Mouse (Mus musculus) urinary bladder, postnatal 25 days (tissue): ENCODE data around the gene Tbc1d17.
A peak's percentile ranks its signal among the peaks of the same experiment; 100 is the strongest.
"Not testable (repeated sequence)": the region's sequence is repeated elsewhere in the genome, so short reads cannot be mapped to it uniquely, and the experiment has no call there.

Experiments
- DNase-seq: peaks from one replicate; pipeline ENCODE4 v3.0.0; 2022; ENCODE audit warnings: low spot score

The Tbc1d17 gene

DNA sequence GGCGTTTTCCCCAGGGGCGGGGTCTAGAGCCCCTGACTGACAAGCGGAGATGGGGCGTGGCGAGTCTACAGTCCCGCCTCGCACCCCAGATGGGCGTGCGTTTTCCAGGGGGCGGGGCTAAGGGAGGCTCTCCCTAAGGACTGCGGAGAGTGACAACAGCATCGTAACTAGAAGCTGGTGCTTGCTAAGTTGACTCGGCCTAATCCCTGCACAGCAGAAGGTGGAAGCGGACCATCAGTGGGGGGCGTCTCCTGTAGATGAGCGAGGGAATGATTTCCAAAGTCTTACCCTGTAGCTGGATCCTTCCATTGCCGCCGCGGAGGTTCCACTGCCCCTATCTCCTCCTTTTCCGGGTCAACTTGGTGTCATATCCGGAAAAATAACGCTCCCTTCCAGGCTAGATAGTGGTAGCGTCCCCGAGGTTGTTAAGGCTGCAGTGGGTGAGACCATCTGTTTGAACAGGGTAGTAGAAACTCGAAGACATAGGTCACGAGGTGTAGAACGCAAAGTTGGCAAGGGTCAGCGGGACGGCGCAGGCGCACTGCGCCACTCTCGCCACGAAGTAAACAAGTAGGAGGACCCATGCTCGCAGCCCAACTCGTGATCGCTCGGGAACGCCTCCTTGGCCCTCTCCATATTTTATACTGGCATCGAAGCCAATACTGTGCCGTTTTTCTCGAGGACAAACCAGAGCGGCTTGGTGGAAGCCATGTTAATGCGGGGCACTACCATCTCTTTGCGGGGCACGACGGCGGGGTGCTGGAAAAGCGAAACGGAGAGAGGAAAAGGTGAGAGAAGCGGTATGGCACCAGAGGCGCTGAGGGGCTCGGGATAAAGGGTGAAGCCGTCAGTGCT is at the start of gene Tbc1d17, which contains the start of gene Akt1s1:
TSS of gene Tbc1d17 (minus strand) at position 519 of the 855 bp plus-strand sequence.
TSS of gene Akt1s1 (plus strand) at position 431 of the 855 bp plus-strand sequence.
- DNase-seq = peak; percentile 96

DNA sequence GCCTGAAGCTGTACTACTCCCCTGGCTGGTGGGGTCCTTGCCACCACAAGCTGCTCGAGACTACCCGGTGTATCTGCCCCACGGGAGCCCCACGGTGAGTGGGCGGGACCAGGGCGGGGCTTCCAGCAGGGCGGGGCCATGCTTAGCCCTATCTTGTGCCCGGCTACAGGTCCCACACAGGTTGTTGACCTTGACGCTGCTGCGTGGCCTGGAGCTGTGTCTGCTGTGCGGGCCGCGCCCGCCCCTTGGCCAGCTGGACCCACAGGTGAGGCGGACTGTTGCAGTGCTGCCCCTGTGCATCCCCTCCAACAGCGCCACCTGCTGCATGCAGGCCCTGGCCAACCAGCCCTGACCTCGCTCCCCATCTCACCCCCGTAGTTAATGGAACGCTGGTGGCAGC is 49.7 kb upstream of the Tbc1d17 start:
- no peak for DNase-seq

DNA sequence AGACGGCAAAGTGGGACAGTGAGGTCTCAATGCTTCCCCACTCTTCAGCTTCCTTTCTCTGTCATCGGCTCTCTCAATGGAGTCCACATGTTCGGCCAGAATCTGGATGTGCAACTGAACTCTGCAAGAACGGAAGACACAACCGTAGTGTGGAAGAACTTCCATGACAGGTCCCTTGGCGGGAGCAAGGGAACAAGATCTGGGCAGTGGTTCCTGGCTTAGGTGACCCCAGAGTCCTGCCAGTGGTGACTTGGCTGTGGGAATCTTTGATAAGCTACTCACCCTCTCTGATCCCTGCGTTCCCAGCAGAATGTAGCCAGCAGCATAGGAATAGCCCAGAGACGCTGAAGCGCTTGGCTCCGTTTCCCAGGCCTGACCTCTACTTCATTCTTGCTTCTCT is 47.6 kb upstream of the Tbc1d17 start:
- no peak for DNase-seq

DNA sequence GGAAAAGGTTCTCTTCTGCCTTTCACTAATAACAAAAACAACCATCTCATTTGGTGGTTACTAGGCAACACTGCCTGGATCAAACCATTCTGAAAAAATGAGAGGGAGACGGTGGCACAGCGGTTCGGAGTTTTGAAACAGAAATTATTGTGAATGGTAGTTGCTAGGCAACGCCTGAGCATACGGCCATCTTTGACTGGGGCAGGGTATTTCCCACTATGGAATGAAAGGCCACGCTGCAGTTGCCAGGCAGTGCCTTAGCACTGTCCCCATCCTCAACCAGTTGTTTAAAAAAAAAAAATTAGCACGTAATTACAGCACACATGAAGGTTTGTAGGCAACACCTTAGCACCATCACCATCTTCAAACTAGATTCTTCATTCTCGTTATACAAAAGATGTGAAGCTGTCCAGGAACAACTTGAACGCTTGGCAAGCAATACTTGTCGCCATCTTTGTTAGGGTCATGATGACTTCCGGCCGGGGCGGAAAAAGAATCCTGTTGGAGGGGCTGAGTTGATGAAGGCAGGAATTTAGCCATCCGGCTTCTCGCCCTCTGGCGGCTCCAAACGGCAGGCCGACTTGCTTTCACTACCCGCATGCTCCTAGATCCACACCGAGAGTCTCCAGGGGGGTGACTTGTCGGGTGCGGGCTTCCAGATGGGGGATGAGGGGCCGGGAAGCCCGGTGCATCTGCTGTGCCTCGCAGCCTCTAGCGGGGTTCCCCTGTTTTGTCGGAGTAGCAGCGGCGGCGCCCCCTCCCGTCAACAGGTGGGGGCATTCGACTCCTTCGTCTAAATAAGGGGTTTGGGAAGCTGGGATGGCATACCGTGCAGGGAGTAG is 46.9 kb upstream of the Tbc1d17 start, which contains the start of gene Fuz:
TSS of gene Fuz (plus strand) at position 487 of the 842 bp plus-strand sequence.
- DNase-seq = peak; percentile 78

DNA sequence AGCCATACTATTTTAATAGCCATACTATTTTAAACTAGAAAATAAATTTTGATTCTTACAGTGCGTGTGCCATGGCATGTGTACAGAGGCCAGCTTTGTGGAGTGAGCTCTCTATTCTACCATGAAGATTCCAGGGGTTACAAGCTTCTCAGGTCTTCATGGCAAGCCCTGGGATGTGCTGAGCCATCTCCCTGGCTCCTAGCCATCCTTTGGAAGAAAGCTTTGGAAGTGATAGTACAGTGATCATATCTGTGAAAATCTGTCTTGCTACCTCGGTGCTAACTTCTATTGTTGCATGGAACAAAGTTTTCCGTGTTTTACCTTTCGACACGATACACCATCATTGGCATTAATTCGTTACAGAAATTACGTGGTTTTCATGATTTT is 46.3 kb upstream of the Tbc1d17 start:
- DNase-seq = no peak

DNA sequence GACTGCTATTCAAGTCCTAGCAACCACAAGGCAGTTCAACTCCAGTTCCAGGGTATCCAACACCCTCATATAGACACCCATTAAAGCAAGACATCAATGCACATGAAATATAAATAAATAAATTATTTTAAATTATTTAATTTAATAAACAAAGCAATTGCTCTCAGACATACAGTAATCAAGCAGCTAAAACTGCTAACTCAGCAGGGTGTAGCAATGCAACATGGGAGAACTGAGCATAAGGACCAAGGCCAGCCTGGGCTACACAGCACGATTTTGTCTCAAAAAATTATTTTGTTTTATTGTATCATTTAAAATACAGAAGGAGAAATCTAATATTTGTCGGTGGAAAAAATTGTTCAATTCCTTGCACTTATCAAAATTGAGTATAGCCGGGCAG is 45.3 kb upstream of the Tbc1d17 start:
- DNase-seq = no peak

DNA sequence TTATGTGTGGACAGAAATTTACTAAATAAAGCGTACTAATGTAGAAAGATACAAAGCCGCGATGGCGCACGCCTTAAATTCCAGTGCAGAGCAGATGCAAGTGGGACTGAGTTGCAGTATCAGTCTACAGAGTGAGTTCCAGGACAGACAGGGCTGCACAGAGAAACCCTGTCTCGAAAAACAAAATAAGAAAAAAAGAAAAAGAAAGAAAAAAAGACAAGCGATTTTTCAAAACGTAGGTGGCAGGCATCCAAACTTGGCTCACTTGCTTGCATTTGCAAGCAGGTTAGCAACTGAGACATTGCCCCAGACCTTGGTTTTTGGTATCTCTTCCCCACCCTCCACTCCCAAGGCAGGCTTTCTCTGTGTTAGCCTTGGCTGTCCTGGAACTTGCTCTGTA is 44.3 kb upstream of the Tbc1d17 start:
- DNase-seq = no peak

DNA sequence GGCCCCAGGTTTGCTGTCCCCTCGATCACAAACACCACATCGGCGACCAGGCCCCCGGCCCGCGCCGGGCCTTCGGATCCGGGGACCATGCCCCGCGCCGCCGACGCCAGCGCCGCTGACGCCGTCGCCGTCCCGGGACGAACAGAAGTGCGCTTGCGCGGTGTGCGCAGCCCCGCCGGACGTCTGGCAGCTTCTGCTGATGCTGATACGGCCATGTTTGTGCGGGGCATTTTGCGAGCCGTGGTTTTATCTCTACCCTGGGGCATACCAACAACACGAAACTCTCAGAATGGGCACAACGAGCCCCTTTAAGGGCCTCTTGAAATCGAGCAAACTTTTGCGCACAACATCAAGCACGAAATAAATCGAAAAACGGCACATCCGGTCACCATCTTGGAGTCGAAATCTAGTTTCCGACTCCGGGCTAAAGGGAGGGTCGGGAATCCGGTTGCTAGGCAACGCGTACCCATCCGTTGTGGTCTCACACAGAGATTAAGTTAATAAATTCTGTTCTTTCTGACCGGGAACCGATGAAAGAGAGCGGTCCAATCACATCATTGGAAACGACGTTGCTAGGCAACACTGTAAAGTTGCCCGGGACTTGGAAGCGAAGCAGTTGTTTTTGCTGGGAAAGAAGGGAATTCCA is 43.5 kb upstream of the Tbc1d17 start, which contains the start of gene Med25:
TSS of gene Med25 (minus strand) at position 437 of the 646 bp plus-strand sequence.
- DNase-seq = peak; percentile 81

DNA sequence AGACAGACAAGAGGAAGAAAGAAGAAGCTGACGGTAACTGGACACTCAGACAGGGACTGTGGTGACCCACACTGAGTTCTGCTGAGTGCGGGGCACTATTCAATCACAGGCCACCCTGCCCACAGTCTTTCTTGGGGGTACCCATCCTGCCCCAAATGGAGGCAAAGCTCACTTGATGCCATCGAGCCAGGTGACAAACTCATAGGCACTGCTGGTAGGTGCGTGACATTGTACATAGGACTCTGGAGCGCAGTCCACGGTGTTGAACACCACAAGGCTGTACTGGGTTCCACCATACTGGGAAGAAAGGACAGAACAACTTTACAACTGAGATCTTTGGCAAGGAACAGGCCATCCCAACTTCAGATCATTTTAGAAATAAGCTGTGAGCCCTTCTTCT is 42.7 kb upstream of the Tbc1d17 start:
- DNase-seq = no peak

DNA sequence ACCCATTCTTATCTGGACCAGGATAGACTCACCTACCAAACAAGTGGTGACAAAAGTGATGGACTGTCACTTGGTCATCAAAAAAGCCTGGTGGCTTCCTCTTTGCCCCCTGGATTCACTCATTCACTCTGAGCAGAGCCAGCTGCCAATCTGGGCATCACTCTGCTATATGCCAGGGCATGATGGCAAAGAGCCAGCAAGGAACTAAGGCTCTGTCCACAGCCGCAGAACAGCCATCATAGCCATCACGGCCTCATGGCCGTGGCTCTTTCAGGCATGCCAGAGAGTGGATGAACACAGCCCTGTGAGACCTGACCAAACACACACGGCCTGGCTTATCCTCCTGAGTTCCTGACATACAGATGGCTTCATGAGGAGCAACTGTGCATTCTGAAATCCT is 41.9 kb upstream of the Tbc1d17 start:
- DNase-seq = no peak

DNA sequence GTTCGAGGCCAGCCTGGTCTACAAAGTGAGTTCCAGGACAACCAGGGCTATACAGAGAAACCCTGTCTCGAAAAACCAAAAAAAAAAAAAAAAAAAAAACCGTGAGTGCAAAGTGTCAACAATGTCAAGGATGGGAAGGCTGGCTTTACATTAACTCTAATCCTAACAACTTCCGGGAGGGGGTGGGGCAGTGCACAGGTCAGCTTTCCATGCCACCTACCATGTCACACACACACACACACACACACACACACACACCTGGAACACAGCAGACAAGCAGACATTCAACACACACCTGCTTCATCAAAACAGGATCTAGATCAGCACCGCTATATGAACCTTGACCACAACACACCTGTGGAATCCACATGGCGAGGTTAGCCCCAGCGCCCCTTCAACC is 41.3 kb upstream of the Tbc1d17 start:
- DNase-seq = no peak

DNA sequence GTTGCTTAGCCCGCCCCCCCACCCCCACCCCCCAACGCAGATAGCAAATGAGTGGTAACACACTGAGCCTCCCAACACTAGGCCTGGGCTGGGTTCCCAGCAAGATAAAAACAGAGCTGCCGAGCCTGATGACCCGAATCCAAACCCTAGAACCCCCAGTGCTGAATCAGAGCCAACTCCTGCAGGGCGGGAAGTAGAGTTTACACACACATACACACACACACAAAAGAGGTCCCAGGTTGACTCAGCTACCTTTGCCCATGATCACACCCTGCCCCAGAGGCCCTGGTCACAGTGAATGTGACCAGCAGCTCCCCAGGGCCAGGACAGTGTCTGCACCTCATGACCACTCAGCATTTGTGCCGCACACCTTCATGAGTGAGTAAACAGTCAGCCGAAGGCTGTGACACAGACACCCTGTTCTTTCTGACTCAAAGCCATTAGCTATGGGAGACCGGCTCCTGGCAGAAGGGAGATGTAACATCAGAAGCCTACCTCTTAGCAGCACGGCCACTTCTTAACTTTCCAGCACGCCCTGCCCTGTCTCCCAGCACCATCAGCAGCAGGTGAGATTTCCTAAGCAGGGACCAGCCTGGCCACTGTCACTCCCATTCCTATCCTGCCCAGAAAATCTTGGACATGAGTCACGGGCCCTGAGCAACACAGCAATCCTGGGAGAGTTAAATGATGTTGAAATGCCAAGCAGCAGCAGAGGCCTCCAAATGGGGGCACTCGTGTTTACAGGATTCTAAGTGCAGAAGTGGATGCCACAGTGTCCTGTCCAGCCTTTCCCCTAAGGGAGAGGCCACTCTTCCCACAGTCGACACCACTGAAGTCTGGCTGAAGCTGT is 39.6 kb upstream of the Tbc1d17 start:
- DNase-seq = no peak

DNA sequence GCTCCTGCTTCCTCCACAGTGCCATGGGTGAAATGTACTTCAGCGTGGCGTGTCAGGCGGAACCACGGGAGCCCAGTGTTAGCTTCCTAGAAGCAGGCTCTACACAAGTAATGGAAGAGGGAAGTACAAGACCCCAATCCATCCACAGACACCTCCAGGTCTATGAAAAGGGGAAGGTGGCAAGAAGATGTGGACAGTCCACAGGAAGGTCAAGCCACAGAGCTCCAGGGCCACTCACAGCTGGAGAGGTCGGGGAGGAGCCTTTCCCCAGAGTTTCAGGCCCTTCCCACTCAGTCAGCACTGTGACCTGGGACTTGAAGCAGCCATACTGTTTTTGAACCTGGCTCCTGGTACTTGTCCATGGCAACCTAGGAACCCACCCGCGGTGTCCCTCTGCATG is 38.1 kb upstream of the Tbc1d17 start:
- no peak for DNase-seq

DNA sequence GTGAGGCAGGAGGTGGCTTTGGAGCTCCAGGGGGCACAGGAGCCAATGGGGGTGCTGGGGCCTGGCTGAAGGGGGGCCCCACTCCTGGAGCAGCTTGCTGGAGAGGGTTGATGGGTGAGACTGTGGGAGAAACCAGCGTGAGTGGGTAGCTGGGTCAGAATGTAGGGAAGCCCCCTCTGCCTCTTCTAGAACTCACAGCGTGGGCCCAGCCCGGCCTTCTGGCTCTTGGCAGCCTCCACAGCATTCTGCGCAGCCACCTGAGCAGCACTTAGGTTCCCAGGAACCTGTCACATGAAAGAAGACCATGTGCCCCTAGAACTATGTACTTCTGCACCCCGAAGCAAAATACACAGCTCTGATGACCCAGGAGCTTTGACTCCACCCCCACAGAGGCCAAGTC is 35.8 kb upstream of the Tbc1d17 start:
- no peak for DNase-seq

DNA sequence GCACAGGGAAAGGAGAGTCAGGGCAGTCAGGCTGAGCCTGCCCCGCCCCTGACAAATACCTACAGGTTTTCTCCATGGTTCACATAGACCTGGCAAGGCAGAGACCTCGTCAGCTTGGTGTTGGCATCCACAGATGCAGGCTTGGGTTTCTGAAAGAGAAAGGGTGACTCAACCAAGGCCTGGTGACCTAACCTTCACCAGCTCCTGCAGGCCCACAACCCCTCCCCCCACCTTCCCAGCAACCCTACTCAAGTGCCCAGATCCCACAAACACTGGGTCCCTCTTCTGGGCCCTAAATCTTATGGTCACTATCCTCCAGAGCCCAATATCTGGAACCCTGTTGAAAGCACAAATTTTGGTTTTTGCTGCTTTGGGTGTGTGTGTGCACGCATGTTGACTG is 34.2 kb upstream of the Tbc1d17 start:
- no peak for DNase-seq

DNA sequence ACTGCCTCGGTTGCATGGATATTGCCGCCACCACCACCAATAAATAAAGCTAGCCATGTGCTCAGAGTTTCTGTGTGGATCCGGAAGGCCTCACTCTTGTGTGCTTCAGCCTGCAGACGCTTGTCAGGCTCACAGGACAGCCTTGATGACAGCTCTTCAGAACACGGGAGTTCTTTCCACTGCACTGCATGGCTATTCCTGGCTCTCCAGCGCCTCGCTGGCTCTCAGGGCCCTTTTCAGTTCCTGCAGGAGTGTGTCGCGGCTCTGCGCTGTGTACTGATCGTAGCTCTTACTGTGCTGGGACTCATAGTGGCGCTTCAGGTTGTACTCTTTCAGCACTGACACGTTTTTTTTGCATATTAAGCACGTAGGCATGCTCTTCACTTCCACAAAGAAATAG is 29.0 kb upstream of the Tbc1d17 start:
- DNase-seq = no peak

DNA sequence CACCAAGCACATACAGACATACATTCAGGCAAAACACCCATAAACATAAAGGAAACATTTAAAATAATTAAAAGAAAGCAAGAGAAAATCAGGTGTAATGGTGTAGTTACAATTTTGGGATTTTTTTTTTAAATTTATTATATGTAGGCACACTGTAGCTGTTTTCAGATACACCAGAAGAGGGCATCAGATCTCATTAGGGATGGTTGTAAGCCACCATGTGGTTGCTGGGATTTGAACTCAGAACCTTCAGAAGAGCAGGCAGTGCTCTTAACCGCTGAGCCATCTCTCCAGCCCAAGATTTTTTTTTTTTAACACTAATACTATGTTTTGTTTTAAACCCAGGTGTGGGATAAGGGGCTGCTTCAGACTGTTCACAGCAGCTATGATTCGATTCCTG is 22.9 kb upstream of the Tbc1d17 start:
- DNase-seq = not testable (repeated sequence)

DNA sequence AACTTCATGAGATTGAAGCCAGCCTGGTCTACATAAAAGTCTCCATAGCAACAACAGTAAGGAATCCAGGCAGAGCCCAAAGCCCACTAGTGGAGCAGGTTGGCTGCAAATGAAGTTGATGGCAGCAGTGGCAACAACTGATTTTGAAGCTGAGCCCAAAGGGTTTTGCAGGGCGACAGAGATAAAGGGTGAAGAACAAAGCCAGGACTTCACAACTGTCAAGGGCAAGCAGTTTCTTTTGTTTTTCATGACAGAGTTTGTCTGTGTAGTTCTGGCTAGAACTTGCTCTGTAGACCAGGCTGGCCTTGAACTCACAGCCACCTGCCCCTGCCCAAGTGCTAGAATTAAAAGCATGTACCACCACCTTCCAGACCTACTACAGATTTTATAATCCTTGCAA is 22.3 kb upstream of the Tbc1d17 start:
- no peak for DNase-seq

DNA sequence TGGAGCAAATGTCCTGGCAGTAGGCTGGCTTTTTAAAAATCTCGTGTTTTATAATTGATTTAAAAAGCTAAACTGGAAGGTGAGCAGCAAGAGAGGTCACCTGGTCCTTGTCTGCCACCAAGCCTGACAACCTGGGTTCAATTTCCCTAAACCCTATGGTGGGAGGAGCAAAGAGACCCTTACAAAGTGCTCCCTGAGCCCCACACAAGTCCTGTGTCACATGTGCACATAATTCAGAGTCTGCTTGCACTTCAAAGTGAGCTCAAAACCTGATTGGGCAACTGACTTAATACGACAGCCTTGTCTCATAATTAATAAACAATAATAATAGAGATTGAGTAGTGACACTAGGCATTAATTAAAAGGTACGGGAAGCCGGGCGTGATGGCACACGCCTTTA is 21.7 kb upstream of the Tbc1d17 start:
- no peak for DNase-seq

DNA sequence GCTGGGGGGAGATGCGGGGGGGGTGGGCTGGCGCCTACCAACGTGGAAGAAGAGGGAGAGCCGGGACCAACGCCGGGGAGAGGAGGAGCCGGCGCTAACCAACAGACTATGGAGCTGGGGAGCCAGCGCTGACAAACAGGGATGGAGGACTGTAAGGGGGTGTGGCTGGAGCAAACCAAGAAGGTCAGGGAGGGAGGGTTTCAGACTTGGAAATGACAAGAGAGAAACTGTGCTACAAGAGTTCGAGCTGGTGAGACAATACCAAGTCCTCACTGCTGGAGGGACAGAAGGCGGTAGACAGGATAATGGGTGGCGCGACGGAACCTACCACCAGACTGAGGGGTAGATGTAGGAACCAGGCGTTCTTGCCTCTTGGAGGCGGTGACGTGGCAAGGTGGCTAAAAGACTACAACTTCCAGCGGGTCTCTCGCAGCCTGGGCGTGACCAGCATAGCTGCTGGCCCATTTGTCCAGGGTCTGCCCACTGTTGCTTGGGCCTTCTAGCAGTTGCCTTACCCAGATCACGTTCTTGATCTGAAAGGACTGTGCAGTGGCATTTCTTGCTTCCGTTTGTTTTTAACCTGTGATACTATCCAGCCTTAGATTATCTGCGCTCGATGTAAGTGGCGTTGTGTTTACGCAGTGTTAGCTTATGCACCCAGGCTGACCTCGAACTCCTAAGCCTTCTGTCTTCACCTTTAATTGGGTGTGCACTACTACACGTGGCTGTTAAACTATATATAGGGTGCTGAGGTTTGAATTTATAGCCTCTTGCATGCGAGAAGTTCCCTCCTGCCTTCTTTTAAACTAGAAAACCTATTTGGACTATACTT is 21.0 kb upstream of the Tbc1d17 start, which contains the start of gene Ptov1:
TSS of gene Ptov1 (minus strand) at position 92 of the 832 bp plus-strand sequence.
- DNase-seq = peak; percentile 72
